Mouse (Mus musculus) G1E (cell line): ENCODE data around the gene Vps13d.

ENCODE experiments used
- CTCF ChIP-seq: IDR thresholded peaks from 2 replicates; pipeline ENCODE4 v1.5.1; 2012; ENCODE audit warnings: low read depth, low read length, inconsistent platforms, mixed read lengths
- GATA1 ChIP-seq: IDR thresholded peaks from 2 replicates; pipeline ENCODE4 v1.6.1; 2012; ENCODE audit warnings: borderline replicate concordance, low read length, inconsistent platforms, mixed read lengths
- GATA2 ChIP-seq: IDR thresholded peaks from 2 replicates; pipeline ENCODE4 v1.6.1; 2012; ENCODE audit warnings: low read depth, low read length, inconsistent platforms, borderline replicate concordance
- POLR2AphosphoS5 ChIP-seq: IDR thresholded peaks from 2 replicates; pipeline ENCODE4 v1.6.1; 2012; ENCODE audit warnings: low read depth, low read length, inconsistent platforms; ENCODE audit not compliant: insufficient replicate concordance
- TAL1 ChIP-seq: conservative IDR thresholded peaks from 2 replicates; pipeline ENCODE4 v1.6.1; 2012; ENCODE audit warnings: low read depth, low read length, inconsistent platforms, mixed read lengths

GRCm38 (mm10) chr4:144950883-144951282 lies 243.9 kb downstream of the Vps13d start:
- TF ChIP-seq CTCF = no peak
- TF ChIP-seq TAL1 = no peak
- TF ChIP-seq POLR2AphosphoS5 = no peak
- TF ChIP-seq GATA1 = no peak
- TF ChIP-seq GATA2 = no peak
